Mouse (Mus musculus): Measurements from ENCODE around the gene Kcnab3.
"Not testable (repeated sequence)": the region's sequence is repeated elsewhere in the genome, so short reads cannot be mapped to it uniquely, and the experiment has no call there.

Kcnab3 gene

DNA sequence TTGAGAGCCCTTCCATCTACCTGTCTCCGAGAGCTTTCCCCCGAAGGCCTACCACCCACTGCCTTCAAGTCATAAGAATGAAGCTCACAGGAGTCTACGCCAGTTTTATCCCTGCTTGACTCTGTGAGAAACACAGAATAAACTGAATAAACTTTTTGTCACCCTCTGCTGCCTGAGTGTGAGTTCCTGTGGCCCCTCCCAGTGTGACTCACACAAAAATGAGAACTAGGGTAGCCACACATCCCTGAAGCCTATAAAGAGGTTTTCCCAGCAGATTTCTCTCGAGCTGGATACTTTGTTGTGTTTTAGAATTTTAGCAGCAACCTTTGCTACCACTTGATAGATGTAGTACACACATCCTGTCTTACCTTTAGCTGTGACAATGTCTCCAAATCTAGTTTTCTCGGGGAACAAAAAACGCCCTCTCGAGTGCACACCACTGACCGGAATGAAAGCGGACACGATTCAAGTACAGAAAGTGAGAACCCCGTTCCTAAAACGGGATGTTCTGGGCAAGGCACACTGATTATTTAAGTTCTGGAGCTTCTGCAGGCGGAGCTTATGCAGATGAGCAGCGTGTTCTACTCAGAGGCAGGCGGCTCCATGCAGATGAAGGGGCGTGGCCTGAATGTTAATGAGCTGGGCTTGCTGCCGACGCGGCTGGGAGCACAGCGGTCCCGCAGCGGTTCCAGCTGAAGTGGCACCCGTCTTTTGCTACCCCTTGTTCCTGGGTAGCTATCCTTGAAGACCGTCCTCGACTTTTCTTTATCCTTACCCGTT, at the start of gene Kcnab3:
Gene Kcnab3, plus strand, starts transcription at position 631 of the 780 bp plus-strand sequence.
- peak in 1 of 2 experiments; percentile 86 for DNase-seq (ENCODE audit: low spot score in 2 of 2)

DNA sequence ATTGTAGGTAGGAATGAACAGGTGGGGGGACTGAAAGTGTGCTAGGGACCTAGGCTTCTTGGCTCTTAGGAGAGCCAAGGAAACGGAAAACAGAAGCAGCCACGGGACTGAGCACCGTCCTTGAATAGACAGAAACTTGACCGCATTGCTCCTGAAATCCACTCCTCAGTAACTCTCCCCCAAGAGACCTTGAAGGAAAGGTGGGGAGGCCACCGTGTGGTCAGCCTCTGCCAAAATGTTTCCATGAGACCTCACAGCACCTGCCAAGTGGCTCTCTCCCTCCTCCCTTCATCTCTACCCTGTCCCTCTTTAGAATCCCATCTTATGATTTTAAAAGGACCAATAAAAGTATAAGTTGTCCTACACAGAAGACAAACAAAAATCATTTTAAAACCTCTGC, 48.8 kb upstream of the Kcnab3 start:
- no peak for DNase-seq (ENCODE audit: low spot score in 2 of 2)

DNA sequence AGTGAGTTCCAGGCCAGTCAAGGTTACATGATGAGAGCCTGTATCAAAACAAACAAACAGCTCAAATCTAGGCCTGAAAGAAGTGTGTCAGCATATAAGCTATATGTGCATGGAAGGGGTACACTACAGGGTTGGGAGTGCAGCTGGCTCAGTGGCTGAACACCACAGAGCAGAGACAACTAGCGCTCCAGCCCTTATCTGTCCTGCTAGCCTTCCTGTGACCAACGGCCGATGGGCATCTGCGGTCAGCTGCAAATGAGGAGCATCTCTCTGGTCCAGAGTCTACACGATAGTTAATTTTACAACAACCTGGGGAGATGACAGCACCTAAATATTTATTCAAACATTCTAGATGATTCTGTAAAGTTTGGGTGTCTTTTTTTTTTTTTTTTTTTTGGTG, 34.9 kb upstream of the Kcnab3 start:
- no peak for DNase-seq (ENCODE audit: low spot score in 2 of 2)

DNA sequence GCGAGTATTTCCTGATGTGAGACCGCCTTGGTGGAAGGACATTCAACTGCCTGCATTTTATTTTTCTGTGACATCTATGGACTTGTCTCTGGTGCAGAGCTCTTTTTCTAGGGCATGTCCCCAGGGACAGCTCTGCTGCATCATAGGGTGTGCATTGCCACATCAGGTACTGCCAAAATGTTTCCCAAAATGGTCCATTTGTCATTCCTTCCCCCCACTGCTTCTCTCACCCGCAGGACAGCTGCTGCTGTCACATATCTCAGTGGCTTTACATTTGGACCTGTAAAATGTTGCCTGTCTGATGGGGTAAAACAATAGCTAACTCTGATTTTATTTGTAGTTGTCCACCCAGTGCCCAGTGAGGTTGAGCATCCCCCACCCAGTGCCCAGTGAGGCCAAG, 30.8 kb upstream of the Kcnab3 start:
- peak in 1 of 2 experiments; percentile 23 for DNase-seq (ENCODE audit: low spot score in 2 of 2)

DNA sequence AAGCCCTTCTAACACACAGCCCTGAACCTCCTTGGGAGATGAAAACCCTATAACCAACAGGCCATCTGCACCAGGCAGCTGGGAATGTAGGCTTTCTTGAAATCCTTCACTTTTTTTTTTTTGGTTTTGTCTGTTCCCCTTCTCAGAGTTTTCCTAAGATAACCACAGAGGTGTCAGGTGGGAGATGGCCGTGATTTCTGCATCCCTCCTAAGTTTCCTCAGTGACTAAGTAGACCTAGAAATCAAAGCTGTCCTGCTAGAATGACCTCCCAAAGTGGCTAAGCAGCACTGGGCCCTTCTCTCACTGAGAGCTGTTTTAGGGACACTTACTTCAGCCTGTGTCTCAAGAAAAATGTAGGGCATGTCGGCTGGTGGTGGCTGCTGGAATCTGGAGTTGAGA, 28.3 kb upstream of the Kcnab3 start:
- DNase-seq (ENCODE audit: low spot score in 2 of 2) = no peak

DNA sequence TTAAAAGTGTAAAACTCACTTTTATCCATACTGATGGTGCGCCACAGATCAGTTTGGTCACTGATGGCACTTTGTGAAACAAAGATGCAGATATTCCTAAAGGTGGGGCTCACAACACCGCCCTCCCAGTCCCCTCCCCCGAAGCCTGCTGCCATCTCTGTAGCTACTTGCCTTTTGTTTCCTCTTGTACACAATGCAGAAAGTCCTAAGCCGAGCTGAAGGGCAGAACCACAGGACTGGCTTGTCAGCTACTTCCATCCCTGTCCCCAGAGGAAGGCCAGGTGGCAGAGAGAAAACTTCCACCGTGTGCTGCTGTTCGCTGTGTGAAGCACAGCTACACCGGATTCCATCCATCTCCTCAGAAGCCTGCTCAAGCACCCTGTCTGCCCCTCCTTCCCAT, 27.8 kb upstream of the Kcnab3 start:
- no peak for DNase-seq (ENCODE audit: low spot score in 2 of 2)

DNA sequence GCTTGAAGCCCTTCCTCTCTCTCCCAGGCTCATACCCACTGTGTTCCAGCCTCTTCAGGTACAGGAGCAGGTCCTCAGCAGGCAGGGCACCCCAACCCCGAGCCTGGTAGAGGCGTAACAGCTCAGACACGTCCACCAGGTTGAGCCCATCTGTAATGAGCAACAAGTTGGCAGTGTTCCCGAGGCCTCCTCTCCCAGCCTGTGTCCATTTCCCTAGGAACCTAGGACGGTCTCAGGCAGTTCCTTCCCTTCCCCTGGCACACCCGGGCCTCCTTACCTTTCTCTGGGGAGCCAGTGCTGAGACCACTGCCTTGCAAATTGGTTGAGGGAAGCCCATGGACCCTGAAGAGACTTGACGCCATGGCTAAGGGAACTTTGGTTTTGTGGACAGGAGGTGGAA, 23.2 kb upstream of the Kcnab3 start:
- DNase-seq (ENCODE audit: low spot score in 2 of 2) = no peak

DNA sequence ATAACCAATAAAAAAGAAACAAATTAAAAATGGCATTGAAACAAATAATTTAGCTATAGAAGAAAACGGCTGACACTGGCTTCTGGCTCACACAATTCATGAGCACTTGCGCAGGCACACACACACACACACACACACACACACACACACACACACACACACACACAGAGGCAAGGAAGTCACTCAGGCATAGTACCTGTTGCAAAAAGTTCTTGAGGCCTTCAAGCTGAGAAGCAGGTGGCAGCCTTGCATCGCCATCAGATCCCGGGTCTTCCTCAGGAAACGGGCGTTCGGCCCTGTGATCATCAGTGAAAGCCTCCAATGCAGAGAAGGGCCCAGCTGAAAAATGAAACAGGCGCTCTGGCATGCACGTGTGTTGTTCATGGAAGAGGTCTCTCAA, 20.8 kb upstream of the Kcnab3 start:
- DNase-seq (ENCODE audit: low spot score in 2 of 2) = no peak

DNA sequence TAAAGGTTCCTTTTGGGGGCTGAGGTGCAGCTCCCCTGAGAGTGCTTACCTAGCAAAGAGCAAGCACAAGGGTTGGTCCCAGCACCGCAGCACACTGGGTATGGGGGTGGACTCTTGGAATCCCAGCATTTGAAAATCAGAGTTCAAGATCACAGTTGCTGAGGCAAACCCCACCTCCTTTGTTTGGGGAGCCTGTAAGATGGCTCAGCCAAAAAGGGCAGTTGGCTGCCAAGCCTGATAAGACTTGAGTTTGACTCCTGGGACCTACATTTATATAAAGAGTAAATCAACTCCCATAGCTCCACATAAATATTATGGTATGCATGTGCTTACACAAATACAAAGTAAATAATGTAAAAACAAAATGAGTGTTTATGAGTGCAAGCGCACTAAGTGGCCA, 20.0 kb upstream of the Kcnab3 start:
- no peak for DNase-seq (ENCODE audit: low spot score in 2 of 2)

DNA sequence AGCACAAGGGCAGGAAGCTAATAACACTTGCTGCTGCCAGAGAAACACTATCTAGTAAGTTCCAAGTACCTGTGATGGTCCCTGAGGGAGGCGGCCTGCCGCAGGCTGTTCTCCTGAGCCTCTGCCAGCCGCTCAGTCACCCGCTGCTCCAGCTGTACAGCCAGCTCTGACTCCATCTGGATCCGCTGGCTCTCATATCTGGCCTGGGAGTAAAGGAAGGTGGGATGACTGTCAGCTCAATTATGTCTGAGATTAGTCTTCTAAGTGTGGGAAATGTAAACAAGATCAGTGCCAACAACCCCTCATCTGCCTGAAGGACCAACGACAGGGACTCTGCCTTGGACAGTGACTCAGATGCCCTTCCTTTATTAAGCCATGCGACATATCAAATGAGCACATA, 14.8 kb upstream of the Kcnab3 start:
- DNase-seq (ENCODE audit: low spot score in 2 of 2) = no peak

DNA sequence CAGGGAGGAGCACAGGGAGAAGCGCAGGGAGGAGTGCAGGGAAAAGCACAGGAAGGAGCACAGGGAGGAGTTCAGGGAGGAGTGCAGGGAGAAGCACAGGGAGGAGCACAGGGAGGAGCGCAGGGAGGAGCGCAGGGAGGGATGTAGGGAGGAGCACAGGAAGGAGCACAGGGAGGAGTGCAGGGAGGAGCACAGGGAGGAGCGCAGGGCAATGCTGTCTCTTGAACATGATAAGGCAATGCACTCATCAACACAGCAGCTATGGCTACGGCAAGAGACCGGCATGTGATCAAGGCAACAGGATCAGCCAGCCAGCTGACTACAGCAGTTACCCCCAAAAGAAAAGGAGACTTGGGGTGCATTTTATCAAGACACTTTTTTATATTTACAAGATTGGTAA, 9.7 kb upstream of the Kcnab3 start:
- no peak for DNase-seq (ENCODE audit: low spot score in 2 of 2)

DNA sequence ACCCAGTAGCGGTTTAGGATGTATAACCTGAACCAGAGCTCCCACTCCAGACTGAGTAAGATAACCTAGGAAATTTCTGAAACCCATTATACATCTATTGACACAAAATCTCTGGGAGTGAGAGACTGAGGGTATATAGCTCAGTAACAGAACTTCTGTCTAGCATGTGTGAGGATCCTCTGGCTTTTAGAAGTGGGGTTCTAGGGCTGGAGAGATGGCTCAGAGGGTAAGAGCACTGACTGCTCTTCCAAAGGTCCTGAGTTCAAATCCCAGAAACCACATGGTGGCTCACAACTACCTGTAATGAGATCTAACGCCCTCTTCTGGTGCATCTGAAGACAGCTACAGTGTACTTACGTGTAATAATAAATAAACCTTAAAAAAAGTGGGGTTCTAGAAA, 8.1 kb upstream of the Kcnab3 start:
- not testable (repeated sequence) for DNase-seq (ENCODE audit: low spot score in 2 of 2)

DNA sequence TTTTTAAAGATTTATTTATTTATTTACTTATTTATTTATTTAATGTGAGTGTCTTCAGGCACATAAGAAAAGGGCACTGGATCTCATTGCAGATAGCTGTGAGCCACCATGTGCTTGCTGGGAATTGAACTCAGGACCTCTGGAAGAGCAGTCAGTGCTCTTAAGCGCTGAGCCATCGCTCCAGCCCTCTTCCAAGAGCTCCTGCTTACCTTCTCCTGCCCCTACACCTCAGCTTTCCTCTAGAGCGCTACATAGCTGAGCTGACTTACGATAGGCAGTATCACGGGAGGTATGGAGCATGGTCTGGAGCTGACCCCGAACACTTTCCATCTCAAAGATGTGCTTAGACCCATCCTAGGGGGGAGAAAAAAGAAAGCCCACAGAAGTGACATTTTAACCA, 4.5 kb upstream of the Kcnab3 start:
- DNase-seq (ENCODE audit: low spot score in 2 of 2) = no peak

DNA sequence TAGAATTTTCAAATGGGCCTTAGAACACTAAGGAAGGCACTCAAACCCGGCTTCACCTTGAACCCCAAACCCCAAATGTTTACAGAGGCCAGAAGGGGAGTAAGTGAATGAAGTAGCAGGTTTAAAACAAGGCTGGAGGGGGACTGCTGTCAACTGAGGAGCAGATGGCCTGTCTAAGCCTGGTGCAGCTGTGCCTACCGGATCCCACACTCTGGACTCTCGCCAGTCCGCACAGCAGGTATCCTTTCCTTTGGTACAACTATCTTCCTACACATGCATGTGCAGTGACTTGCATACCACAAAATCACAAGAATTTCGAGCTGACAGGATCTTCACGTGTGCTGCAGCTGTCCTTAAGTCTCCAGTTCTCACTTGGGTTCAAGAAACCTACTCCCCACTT, 4.0 kb upstream of the Kcnab3 start:
- peak in 1 of 2 experiments; percentile 63 for DNase-seq (ENCODE audit: low spot score in 2 of 2)

DNA sequence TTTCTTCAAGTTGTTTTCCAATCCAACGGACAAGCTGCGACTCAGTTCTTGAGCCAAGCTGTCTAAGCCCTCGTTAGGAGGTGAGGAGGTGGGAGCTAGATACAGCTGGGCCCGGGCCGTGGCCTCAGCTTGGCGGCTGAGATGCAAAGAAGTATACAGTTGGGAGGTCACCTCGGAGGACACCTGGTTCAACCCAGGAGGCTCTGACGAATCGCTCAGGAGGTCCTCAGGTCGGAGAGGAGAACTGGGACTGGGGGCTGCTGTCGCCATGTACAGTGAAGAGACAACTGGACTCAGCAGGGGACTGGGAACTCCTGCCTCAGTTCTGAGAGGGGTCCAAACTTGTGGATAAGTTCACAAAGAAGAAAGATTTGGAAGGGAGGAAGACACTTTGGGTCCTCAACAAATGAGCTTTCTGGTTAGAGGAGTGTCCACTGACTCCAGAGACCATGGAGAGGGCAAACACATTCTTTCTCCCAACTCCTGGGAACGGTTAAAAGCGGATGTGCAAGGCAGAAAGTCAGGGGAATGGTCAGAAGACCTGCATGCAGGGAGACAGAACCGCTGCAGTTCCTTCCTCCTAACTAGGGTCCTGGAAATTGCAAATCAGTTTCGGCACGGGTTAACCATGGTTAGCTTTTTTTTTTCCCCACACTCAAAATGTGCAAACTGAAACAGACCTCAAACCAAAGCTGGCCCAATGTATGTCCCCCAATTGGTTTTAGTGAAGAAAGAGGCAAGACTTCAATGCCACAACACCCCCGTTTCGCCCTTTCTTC, 3.2 kb upstream of the Kcnab3 start:
- DNase-seq (ENCODE audit: low spot score in 2 of 2) = no peak

DNA sequence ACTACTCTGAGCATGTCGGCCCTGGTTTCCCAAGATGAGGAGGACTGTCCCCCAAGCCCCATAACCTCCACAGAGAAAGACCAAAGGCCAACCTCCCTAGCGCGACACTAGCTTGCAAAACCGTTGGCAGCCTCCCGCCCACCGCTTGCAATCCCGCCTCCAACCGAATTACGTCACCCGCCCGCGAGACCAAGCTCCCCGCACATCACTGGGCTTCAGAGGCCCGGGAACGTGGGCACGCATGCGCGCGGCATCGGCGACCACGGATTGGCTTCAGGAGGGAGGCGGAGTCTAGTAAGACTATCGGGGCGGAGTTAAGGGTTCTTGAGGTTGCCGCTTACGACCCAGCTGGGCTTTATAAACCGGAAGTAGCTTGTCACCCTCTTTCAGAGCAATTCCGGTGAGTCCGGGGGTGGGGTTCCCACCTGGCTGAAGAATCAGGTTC, 2.4 kb upstream of the Kcnab3 start, which contains the start of the genes Cntrob and Trappc1:
Gene Cntrob, minus strand, starts transcription at position 109 of the 445 bp plus-strand sequence.
Gene Trappc1, plus strand, starts transcription at position 314 of the 445 bp plus-strand sequence.
- DNase-seq (ENCODE audit: low spot score in 2 of 2) = peak; percentile 98 to 99

DNA sequence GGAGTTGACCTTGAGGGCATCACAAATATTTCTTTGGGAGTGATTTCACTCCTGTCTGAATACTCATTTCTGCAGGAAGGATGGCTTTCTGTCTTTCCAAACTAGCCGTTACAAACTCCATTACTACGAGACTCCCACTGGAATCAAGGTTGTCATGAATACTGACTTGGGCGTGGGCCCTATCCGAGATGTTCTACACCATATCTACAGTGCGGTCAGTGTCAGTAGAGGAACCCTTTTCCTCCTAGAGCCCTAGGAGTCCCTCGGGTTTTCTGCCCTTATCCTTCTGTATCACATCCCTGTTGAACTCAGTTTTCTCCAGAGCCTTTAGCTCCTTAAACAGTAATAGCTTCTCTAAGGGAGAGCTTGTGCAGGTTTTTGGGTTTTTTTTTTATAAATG, 1.3 kb upstream of the Kcnab3 start:
- DNase-seq (ENCODE audit: low spot score in 2 of 2) = no peak

DNA sequence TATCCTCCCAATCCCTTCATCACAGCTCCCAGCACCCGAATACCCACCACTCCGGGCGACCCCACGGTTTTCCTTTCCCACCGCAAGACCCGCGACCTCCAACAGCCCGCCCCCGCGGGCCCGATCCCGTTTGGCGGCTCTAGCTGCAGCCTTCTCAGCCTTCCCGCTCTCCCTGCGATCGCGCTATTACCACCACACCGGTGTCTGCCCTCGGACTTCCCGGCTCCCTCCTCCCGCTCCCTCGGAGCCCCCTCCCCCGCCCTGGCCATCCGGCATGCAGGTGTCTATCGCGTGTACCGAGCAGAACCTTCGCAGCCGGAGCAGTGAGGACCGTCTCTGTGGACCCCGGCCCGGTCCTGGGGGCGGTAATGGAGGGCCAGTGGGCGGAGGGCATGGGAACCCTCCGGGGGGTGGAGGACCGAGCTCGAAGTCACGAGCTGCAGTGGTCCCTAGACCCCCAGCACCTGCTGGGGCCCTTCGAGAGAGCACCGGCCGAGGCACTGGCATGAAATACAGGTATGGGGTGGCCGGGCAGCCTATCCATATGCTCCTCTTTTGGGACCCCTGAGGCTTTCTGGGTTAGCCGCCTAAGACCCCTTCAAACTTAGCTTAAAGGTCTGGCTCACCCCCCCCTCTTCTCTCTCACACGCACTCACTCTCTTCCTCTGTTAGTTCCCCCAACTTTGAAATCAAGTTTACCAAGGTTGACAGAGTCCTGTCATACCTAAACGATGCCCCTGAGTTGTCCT, 524 bp downstream of the Kcnab3 start:
- DNase-seq (ENCODE audit: low spot score in 2 of 2) = no peak

DNA sequence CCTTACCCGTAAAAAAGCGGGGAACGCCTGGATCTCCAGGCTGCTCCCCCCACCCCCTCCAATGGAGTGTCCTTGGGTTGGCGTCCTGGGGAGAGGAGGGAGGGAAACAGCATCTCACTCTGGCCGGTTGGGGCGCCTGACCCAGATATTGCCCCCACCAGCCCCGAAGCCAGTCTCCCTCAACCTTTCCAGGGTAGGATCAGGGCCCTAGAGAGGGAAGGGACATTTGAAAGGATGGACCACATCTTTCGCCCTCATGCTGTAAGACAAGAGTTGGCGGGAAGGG, 1.0 kb downstream of the Kcnab3 start:
- DNase-seq (ENCODE audit: low spot score in 2 of 2) = no peak

DNA sequence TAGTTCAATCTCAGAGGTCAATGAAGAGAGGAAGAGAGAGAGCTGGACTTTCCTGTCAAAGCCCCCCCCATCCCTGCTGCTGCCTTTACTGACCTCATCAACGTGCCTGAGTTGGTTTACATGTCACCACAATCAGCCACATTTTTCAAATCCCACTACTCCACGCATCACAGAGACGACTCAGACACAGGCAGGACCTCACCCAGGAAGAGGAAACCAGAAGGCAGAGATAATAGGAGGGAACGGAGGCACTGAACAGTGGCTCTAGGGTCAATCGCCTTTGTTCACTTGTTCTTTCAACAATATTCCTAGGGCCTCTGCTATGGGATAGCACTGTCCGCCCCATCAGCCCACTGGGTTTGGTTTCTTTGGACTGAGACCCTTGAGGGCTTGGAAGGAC, 1.6 kb downstream of the Kcnab3 start:
- DNase-seq (ENCODE audit: low spot score in 2 of 2) = no peak

DNA sequence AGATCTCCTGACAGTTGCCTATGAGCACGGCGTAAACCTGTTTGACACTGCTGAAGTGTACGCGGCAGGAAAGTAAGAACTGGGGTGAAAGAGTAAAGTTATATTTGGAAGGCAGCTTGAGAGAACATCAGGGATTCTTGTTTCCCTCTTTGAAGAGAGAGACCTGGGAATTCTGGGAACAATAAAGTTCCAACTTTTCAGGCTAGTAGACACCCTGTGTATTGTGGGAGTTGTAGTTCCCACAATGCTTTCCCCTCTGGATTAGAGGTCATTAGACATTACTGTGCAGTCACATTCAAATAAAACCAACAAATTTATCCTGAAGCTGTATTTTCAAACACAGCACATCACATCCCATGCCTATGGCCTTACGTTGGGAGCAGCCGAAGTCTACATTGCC, 2.5 kb downstream of the Kcnab3 start:
- no peak for DNase-seq (ENCODE audit: low spot score in 2 of 2)

DNA sequence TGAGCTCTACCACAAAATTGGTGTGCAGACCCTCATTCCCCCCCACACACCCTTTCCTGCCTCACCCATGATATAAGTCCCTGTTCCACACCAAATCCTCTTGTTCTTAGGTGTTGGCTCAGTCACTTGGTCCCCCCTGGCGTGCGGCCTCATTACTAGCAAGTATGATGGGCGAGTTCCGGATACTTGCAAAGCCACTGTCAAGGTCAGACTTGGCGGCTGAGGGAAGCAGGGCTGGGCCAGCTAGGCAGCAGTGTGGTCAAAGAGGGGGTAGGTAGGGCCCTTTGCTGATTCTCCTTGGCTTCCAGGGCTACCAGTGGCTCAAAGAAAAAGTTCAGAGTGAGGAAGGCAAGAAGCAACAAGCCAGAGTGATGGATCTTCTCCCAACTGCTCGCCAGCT, 5.1 kb downstream of the Kcnab3 start:
- DNase-seq (ENCODE audit: low spot score in 2 of 2) = no peak
